Mouse (Mus musculus) neural tube, postnatal 0 days (tissue): ENCODE data around the gene Cldn6. TPM values are rescaled to one million over a fixed set of nuclear protein-coding genes. Genes with fewer than 3 reads are reported as not detected.

Experiments
- polyA plus RNA-seq: library from polyadenylated mRNA; unstranded; fragments of >200 nt; fragmentation: Nextera tagmentation; extraction: Ambion mirVana; gene quantifications from 2 replicates; pipeline ENCODE4 v1.2.1, GENCODE M21; 2015

Gene Cldn6
- 0.23 and 0.35 TPM in 2 replicates for polyA plus RNA-seq

DNA sequence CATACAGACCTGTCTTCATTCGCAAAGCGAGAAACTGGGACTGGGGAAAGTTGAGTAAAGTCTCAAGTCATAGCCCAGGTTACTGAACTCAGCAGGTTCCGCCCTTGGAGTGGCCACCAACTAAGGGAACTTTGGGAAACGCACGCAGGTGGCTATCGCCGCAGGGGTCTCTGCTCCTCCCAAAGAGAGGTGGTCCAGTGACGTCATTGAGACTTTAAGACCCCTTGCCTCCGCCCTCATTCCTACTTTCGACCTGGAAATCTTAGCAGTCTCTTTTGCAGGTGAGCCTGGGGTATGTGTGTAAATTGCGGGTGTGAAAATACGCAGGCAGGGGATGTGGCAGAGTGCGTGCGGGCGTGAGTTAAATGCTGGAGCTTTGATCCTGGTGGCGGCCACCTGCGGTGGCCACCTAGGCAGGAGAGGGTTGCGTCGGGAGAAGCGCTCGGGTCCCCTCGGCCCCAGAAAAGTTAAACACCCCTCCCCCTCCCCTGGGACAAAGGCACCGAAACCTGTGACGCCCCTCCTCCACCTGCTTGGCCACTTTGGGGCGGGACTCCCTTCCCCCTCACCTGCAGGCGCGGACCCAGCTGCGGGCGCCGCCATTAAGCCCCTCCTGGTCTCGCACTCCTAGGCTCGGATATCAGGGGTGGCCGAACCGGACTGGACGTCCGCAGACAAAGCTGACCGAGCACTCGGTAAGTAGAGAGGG is at the start of gene Cldn6:
Gene Cldn6, plus strand, starts transcription at position 123 of the 709 bp plus-strand sequence.

GRCm38 (mm10) chr17:23644613-23645495 is 34.2 kb upstream of the Cldn6 start, which contains the start of gene Mmp25:
Mmp25 (minus strand) TSS chr17:23645277.

GRCm38 (mm10) chr17:23660117-23660875 is 18.8 kb upstream of the Cldn6 start, which contains the start of gene Bicdl2:
Bicdl2 (plus strand) TSS chr17:23660506.

GRCm38 (mm10) chr17:23673424-23674073 is 5.5 kb upstream of the Cldn6 start, which contains the start of the genes Hcfc1r1 and Thoc6:
Hcfc1r1 (plus strand) TSS chr17:23673596.
Thoc6 (minus strand) TSS chr17:23673882.

DNA sequence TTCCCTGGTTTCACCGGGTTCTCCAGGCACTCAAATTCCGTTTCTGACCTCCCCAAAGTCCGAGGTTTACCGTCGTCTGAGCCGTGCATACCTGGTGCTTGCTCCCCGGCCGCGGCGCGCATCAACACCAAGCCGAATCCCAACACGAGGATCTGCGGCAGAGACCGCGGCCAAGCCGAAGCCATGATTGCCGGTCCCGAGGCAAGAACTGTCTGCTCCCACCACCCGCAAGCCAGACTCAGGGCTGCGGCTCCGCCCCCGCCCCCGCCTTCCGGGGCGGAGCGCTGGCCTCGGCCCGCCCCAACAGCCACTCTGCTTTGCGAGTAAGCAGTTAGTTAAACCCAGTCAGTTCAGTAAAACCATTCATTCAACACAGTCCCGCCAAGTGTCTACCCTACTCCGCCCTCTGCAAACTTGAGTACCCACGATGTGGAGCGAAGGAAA is 1.8 kb upstream of the Cldn6 start, which contains the start of gene Tnfrsf12a:
Gene Tnfrsf12a, minus strand, starts transcription at position 233 of the 444 bp plus-strand sequence.

GRCm38 (mm10) chr17:23683856-23684672 is 5.0 kb downstream of the Cldn6 start, which contains the start of gene Cldn9:
Cldn9 (minus strand) TSS chr17:23684026.

GRCm38 (mm10) chr17:23722376-23723125 is 43.5 kb downstream of the Cldn6 start, which contains the start of gene 1520401A03Rik:
1520401A03Rik (minus strand) TSS chr17:23722783.

DNA sequence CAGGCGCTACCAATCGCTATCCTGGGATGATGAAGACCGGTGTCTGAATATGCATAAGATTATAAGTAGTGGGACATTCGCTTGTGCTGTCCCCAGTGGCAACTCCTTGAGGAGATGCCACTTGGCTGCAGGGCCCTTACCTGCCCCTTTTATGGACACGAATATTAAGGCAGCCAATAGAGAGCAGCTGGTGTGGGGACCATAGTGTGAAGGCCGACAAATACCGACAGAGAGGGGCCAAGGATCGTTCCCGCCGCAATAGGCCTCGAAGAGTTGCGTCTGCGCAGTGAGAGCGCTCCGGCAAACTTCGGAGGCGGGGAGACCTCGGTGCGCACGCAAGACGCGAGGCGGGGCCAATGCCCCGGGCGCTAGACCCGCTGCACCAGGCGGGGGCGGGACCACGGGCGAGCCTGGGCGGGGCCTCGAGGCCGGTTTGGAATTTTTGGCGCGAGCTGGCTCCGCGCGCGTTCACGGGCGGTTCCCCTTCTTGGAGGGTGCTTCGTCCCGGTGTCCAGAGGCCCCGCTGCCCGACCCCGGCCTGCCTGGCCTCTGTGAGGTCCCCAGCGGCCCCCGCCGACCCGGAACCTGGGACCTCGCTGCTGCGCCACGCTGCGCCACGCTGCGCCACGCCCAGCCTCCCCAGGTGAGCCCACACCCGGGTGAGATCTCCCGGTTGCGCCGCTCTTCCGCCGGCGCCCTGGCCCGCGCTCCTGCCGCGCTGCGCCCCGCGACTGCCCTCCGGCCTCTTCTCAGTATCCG is 47.1 kb downstream of the Cldn6 start, which contains the start of gene Pkmyt1:
Gene Pkmyt1, plus strand, starts transcription at position 338 of the 759 bp plus-strand sequence.

Other genes with a start within 250 kb of the Cldn6 start
- not detected in 2 replicates for gene Vmn2r117, start 199.6 kb upstream of the Cldn6 start, polyA plus RNA-seq
- 11.5 and 12.6 TPM in 2 replicates for gene Zfp213, start 115.0 kb upstream of the Cldn6 start, polyA plus RNA-seq
- 20.7 and 22.4 TPM in 2 replicates for gene Zfp13, start 79.8 kb upstream of the Cldn6 start, polyA plus RNA-seq
- not detected in 2 replicates for gene Zscan10, start 78.4 kb upstream of the Cldn6 start, polyA plus RNA-seq
- gene Mmp25, start 34.0 kb upstream of the Cldn6 start, polyA plus RNA-seq: 1.4 and 1.7 TPM in 2 replicates
- 0.23 TPM in 2 replicates for gene Bicdl2, start 18.7 kb upstream of the Cldn6 start, polyA plus RNA-seq
- 207 and 248 TPM in 2 replicates for gene Hcfc1r1, start 5.7 kb upstream of the Cldn6 start, polyA plus RNA-seq
- gene Thoc6, start 5.4 kb upstream of the Cldn6 start, polyA plus RNA-seq: 29.4 and 33.2 TPM in 2 replicates
- 14.4 and 18.7 TPM in 2 replicates for gene Tnfrsf12a, start 1.8 kb upstream of the Cldn6 start, polyA plus RNA-seq
- gene Cldn9, start 4.8 kb downstream of the Cldn6 start, polyA plus RNA-seq: 0.20 and 0.79 TPM in 2 replicates
- gene 1520401A03Rik, start 43.5 kb downstream of the Cldn6 start, polyA plus RNA-seq: 0.19 TPM in 1 of 2 replicates, not detected in the other
- gene Pkmyt1, start 47.1 kb downstream of the Cldn6 start, polyA plus RNA-seq: 14.5 and 16.2 TPM in 2 replicates
- gene Paqr4, start 61.6 kb downstream of the Cldn6 start, polyA plus RNA-seq: 64.8 and 68.8 TPM in 2 replicates
- gene Kremen2, start 66.6 kb downstream of the Cldn6 start, polyA plus RNA-seq: 1.2 and 1.6 TPM in 2 replicates
- gene Flywch1, start 92.4 kb downstream of the Cldn6 start, polyA plus RNA-seq: 162 and 181 TPM in 2 replicates
- gene Flywch2, start 106.8 kb downstream of the Cldn6 start, polyA plus RNA-seq: 111 and 120 TPM in 2 replicates
- gene Srrm2, start 111.3 kb downstream of the Cldn6 start, polyA plus RNA-seq: 455 and 462 TPM in 2 replicates
- gene Elob, start 149.9 kb downstream of the Cldn6 start, polyA plus RNA-seq: 1,482 and 1,529 TPM in 2 replicates
- gene Prss33, start 156.8 kb downstream of the Cldn6 start, polyA plus RNA-seq: not detected in 2 replicates
- 0.12 TPM in 1 of 2 replicates, not detected in the other for gene Prss32, start 164.6 kb downstream of the Cldn6 start, polyA plus RNA-seq
- gene Prss41, start 164.9 kb downstream of the Cldn6 start, polyA plus RNA-seq: 0.86 and 1.6 TPM in 2 replicates
- gene Prss21, start 188.8 kb downstream of the Cldn6 start, polyA plus RNA-seq: not detected in 2 replicates
- gene Dcpp1, start 201.6 kb downstream of the Cldn6 start, polyA plus RNA-seq: not detected in 2 replicates
- not detected in 2 replicates for gene Dcpp2, start 201.6 kb downstream of the Cldn6 start, polyA plus RNA-seq
- not detected in 2 replicates for gene Dcpp3, start 238.2 kb downstream of the Cldn6 start, polyA plus RNA-seq